Mouse (Mus musculus) embryonic facial prominence, embryonic 11.5 days (tissue): ENCODE data around the gene Fermt1. TPM values are rescaled to one million over a fixed set of nuclear protein-coding genes. Genes with fewer than 3 reads are reported as not detected.

ENCODE experiments used
- ATAC-seq: fragments of 200-750 bp; cut with Nextera tagmentation; replicated peaks from 2 replicates; pipeline ENCODE4 v1.8.0; 2017; ENCODE audit warnings: low read depth; ENCODE audit not compliant: insufficient number of reproducible peaks, low FRiP score, low TSS enrichment
- DNase-seq: peaks from one replicate; pipeline ENCODE4 v3.0.0-alpha.2; 2015; ENCODE audit warnings: low spot score
- H3K27ac ChIP-seq: fragments of 300-500 bp; sonication (generic); replicated peaks from 2 replicates; pipeline ENCODE4 v1.5.1; 2014; ENCODE audit warnings: mild to moderate bottlenecking, low read depth, low read length, control low read depth
- H3K27me3 ChIP-seq: fragments of 300-500 bp; sonication (generic); 2 replicates; pipeline ENCODE4 v1.6.1; 2014; ENCODE audit warnings: mild to moderate bottlenecking, low read length, moderate library complexity, mixed read lengths; ENCODE audit not compliant: control insufficient read depth, insufficient read depth
- H3K36me3 ChIP-seq: fragments of 300-500 bp; sonication (generic); replicated peaks from 2 replicates; pipeline ENCODE4 v1.6.1; 2014; ENCODE audit warnings: low read depth, mild to moderate bottlenecking, low read length, moderate library complexity, mixed read lengths; ENCODE audit not compliant: control insufficient read depth, insufficient read depth
- H3K4me1 ChIP-seq: fragments of 300-500 bp; sonication (generic); 2 replicates; pipeline ENCODE4 v1.6.1; 2014; ENCODE audit warnings: low read length, mixed read lengths; ENCODE audit not compliant: control insufficient read depth, insufficient read depth
- H3K4me2 ChIP-seq: fragments of 300-500 bp; sonication (generic); 2 replicates; pipeline ENCODE4 v1.6.1; 2014; ENCODE audit warnings: low read depth, mild to moderate bottlenecking, control low read depth, low read length, moderate library complexity
- H3K4me3 ChIP-seq: fragments of 300-500 bp; sonication (generic); 2 replicates; pipeline ENCODE4 v1.5.1; 2014; ENCODE audit warnings: low read depth, low read length, control low read depth
- H3K9ac ChIP-seq: fragments of 300-500 bp; sonication (generic); replicated peaks from 2 replicates; pipeline ENCODE4 v1.6.1; 2014; ENCODE audit warnings: mild to moderate bottlenecking, control low read depth, low read length
- H3K9me3 ChIP-seq: fragments of 300-500 bp; sonication (generic); replicated peaks from 2 replicates; pipeline ENCODE4 v1.6.1; 2016; ENCODE audit warnings: mild to moderate bottlenecking, low read length, inconsistent platforms, mixed read lengths; ENCODE audit not compliant: control insufficient read depth
- WGBS: fragments of 180-500 bp; shearing (Covaris S2); extraction: QIAGEN DNeasy Blood & Tissue Kit; methylation state at CpG from one replicate; pipeline ENCODE4 v1.1.7; 2014; 5-methylcytosine and 5-hydroxymethylcytosine counted together
- polyA plus RNA-seq: library from polyadenylated mRNA; unstranded; fragments of >200 nt; fragmentation: Nextera tagmentation; extraction: Ambion mirVana; gene quantifications from 2 replicates; pipeline ENCODE4 v1.2.1, GENCODE M21; 2014

Gene Fermt1
- polyA plus RNA-seq, 1 experiment from 2014 or later, result 6.6 TPM

DNA sequence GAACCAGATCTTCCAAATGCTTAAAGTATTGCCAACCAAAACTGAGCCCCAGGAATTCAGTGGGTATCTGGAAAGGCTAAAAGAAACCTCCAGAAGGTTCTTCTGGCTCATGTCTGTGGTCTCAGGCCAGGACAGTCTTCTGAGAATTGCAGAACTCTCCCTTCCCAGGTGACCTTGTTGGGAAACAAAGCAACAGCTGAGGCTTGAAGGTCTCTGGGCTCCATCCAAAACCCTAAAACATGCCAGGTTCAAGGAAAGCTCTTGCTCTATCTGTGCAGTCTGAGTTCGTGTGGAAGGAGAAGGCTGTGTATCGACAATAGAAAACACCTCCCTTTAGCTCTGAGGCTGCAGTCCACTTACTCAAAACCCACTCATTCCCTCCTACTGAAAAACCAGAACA lies 40.7 kb downstream of the Fermt1 start:
- Histone ChIP-seq H3K9me3 (no peaks in the 10 kb centered on the region), H3K27ac (no peak overlapping the region), H3K4me3 (no peak overlapping the region), H3K9ac (no peak overlapping the region), H3K4me2 (no peak overlapping the region), H3K27me3 (no peaks in the 10 kb centered on the region), H3K36me3 (no peaks in the 10 kb centered on the region), H3K4me1 (no peaks in the 10 kb centered on the region)
- WGBS, result 65% methylated on average over 2 of the region's 2 CpGs
- ATAC-seq (no peak), DNase-seq (no peak)

DNA sequence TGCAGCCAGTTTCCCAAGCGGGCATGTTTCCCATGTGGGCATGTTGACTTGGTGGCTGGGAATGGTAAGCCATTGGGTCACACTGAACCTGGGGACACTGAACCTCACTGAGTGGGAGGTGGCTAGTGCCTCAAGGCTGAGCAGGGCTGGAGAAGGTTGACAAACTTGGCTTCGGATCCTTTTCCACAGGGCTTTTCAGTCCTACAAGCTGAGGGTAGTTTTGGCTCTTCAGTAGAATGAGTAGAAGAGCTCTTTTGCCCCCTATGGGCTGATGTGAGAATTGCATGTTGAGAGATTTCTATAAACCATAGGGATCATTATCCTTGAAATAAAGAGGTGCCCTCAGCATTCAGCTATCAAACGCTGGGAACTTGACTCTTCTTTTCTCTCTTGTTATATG lies 42.2 kb downstream of the Fermt1 start:
- H3K36me3 ChIP-seq, result no peaks in the 10 kb centered on the region
- peak; percentile 90 for DNase-seq
- no peak overlapping the region for H3K4me2 ChIP-seq
- H3K4me1 ChIP-seq, result no peaks in the 10 kb centered on the region
- no peaks in the 10 kb centered on the region for H3K9me3 ChIP-seq
- no peak for ATAC-seq
- no peak overlapping the region for H3K4me3 ChIP-seq
- WGBS, result 39% methylated on average over 3 of the region's 3 CpGs
- no peak overlapping the region for H3K9ac ChIP-seq
- no peaks in the 10 kb centered on the region for H3K27me3 ChIP-seq
- H3K27ac ChIP-seq, result no peak overlapping the region

DNA sequence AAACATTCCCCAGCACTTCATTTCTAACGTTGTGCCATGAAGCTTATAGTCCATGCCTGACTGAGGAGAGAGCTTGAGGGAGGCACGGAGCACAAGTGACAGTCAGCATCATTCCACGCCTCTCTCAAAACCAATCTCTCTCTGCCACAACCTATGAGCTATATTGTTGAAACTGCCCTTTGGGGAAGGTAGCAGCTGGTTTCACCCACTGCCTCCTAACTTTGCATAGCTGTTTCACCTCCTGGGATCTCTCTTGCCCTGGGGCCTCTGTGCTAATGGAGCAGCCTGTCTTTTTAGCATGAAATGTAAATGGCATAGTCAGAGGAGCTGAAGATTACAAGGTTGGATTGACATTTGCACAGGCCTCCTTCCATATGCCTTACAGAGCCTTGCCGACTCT lies 43.6 kb downstream of the Fermt1 start:
- no peak for DNase-seq

GRCm38 (mm10) chr2:132901636-132902035 lies 44.1 kb downstream of the Fermt1 start:
- Histone ChIP-seq H3K4me1 (no peaks in the 10 kb centered on the region), H3K9me3 (no peaks in the 10 kb centered on the region), H3K4me2 (no peak overlapping the region), H3K4me3 (no peak overlapping the region), H3K27ac (no peak overlapping the region), H3K9ac (no peak overlapping the region), H3K27me3 (no peaks in the 10 kb centered on the region), H3K36me3 (no peaks in the 10 kb centered on the region)
- no peak for ATAC-seq
- 76% methylated on average over 4 of the region's 4 CpGs for WGBS
- DNase-seq, result no peak

More for the DNA sequence above, 43.6 kb downstream of the Fermt1 start:
- no peaks in the 10 kb centered on the region for H3K36me3 ChIP-seq
- H3K4me1 ChIP-seq, result no peaks in the 10 kb centered on the region
- H3K27me3 ChIP-seq, result no peaks in the 10 kb centered on the region
- whole genome bisulfite sequencing, result 81% methylated on average over 3 of the region's 4 CpGs
- no peak overlapping the region for H3K9ac ChIP-seq
- H3K4me3 ChIP-seq, result no peak overlapping the region
- H3K4me2 ChIP-seq, result no peak overlapping the region
- no peak overlapping the region for H3K27ac ChIP-seq
- no peak for ATAC-seq
- no peaks in the 10 kb centered on the region for H3K9me3 ChIP-seq

DNA sequence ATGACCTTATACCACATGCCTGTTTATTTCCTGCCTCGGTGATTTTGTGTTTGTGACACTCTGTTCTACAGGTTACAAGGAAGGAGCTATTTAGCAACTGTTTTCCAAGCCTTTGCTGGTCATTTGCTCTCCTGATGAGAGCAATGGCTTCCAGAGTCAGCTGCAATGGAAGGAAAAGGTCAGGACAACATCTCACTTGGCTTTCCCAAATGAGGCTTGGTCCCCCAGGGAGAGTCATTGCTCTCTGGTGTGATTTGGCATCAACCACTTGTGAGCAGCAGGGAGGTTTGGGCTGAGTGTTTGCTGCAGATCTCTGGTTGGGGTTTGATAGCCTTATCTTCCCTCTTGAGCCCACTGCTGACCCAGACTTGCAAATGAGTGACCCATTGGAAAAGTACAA lies 45.1 kb downstream of the Fermt1 start:
- ATAC-seq (no peak), DNase-seq (no peak)
- H3K9ac ChIP-seq, result no peak overlapping the region
- no peak overlapping the region for H3K4me3 ChIP-seq
- H3K9me3 ChIP-seq, result no peaks in the 10 kb centered on the region
- no peak overlapping the region for H3K4me2 ChIP-seq
- H3K27me3 ChIP-seq, result no peaks in the 10 kb centered on the region
- H3K36me3 ChIP-seq, result no peaks in the 10 kb centered on the region
- H3K27ac ChIP-seq, result no peak overlapping the region
- WGBS, result 66% methylated on average over 1 of the region's 1 CpGs
- no peaks in the 10 kb centered on the region for H3K4me1 ChIP-seq

DNA sequence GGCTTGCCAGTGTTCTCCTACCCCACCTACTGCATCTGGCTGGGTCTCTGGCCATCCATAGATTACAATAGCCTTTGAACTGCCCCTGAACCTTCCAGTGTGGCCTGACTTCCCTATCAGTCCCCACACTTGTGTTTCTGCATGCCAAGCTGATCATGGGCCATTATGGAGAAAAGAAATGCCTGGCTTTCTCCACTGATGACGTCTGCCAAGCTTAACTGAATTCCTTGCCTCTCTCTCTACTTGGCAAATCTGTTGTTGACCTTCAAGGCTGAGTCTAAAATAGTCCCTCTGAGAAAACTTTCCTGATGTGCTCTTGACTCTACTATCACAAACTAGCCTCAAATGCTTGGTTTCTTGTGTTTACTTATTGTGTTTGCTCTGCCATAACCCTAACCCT lies 47.5 kb downstream of the Fermt1 start:
- ATAC-seq, result no peak
- Histone ChIP-seq H3K9me3 (no peaks in the 10 kb centered on the region), H3K4me1 (no peaks in the 10 kb centered on the region), H3K27ac (no peak overlapping the region), H3K4me2 (no peak overlapping the region), H3K36me3 (no peaks in the 10 kb centered on the region), H3K4me3 (no peak overlapping the region), H3K9ac (no peak overlapping the region), H3K27me3 (no peaks in the 10 kb centered on the region)
- no peak for DNase-seq
- WGBS, result 59% methylated on average over 1 of the region's 1 CpGs

GRCm38 (mm10) chr2:132893826-132894225 lies 51.9 kb downstream of the Fermt1 start:
- Histone ChIP-seq H3K27me3 (no peaks in the 10 kb centered on the region), H3K36me3 (no peaks in the 10 kb centered on the region), H3K4me3 (no peak overlapping the region), H3K27ac (no peak overlapping the region), H3K9ac (no peak overlapping the region), H3K4me2 (no peak overlapping the region), H3K4me1 (no peaks in the 10 kb centered on the region), H3K9me3 (no peaks in the 10 kb centered on the region)
- WGBS, result 89% methylated on average over 5 of the region's 5 CpGs
- DNase-seq (no peak), ATAC-seq (no peak)

DNA sequence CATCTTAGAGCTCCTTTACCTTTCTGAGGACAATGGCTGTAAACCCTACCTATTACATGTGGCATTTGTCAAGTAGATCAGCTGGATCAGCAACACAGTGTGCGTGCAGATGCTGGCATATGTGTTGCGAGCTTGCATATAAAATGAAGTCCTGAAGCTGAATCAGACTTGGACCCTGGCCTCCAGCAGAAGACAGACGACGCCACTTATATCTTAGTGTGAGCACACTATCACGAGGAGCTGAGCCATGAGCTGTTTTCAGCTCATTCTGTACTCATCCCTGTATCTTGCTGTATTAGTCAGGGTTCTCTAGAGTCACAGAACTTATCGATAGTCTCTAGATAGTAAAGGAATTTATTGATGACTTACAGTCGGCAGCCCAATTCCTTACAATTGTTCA lies 60.4 kb downstream of the Fermt1 start:
- H3K9ac ChIP-seq, result no peak overlapping the region
- WGBS, result 87% methylated on average over 7 of the region's 7 CpGs

More for the DNA sequence above, 60.4 kb downstream of the Fermt1 start:
- Histone ChIP-seq H3K4me1 (peaks cover 3% of the 10 kb centered on the region; the same call in 1 of the 2 replicates), H3K4me2 (no peak overlapping the region), H3K27ac (no peak overlapping the region), H3K36me3 (no peaks in the 10 kb centered on the region), H3K4me3 (no peak overlapping the region), H3K27me3 (no peaks in the 10 kb centered on the region; the same call in 1 of the 2 replicates), H3K9me3 (no peaks in the 10 kb centered on the region)
- DNase-seq (no peak), ATAC-seq (no peak)
